Mouse (Mus musculus): ENCODE results near the gene Tbx20. TPM values are rescaled to one million over a fixed set of nuclear protein-coding genes. Genes with fewer than 3 reads are reported as not detected.

The Tbx20 gene
- polyA plus RNA-seq, 1 experiment from 2014 or later = 0.84 TPM

DNA sequence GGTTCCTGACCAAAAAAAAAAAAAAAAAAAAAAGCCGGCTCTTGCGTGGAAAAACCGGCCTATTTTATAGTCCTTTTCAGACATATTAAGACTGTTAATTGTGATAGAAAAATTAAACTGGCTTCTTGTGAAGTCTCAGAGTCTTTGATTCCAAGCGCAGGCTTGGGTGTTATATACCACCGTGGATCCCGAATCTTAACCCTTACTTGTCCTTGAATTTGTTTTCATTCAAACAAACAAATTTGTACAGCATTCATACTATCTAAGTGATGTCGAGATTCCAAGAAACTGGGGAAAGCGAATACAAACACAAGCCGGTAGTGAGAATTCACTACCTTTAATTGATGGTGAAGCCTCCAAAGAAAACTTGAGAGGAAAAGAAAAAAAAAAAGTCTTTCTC lies 932 bp downstream of the Tbx20 start:
- no peak overlapping the region for H3K9ac ChIP-seq (replicated peaks; ENCODE audit: low read length)
- no peak overlapping the region for H3K27ac ChIP-seq (replicated peaks; ENCODE audit: low read depth, low read length)
- peaks cover 7% of the 10 kb centered on the region for H3K4me1 ChIP-seq (ENCODE audit: control insufficient read depth, insufficient read depth, low read length)
- H3K9me3 ChIP-seq (replicated peaks; ENCODE audit: control insufficient read depth, low read length) = no peaks in the 10 kb centered on the region
- no peak overlapping the region for H3K4me3 ChIP-seq (ENCODE audit: low read depth, low read length)
- no peaks in the 10 kb centered on the region for H3K36me3 ChIP-seq (replicated peaks; ENCODE audit: control insufficient read depth, insufficient read depth, low read depth, low read length)
- no peak overlapping the region for H3K4me2 ChIP-seq (ENCODE audit: low read depth, low read length)
- DNase-seq (ENCODE audit: low spot score) (peak; percentile 13), ATAC-seq (replicated peaks; ENCODE audit: insufficient number of reproducible peaks, low FRiP score, low TSS enrichment, low read depth) (no peak)
- WGBS = under 1% methylated on average over 9 of the region's 9 CpGs
- peaks cover 54% of the 10 kb centered on the region for H3K27me3 ChIP-seq (ENCODE audit: control insufficient read depth, insufficient read depth, low read length)

DNA sequence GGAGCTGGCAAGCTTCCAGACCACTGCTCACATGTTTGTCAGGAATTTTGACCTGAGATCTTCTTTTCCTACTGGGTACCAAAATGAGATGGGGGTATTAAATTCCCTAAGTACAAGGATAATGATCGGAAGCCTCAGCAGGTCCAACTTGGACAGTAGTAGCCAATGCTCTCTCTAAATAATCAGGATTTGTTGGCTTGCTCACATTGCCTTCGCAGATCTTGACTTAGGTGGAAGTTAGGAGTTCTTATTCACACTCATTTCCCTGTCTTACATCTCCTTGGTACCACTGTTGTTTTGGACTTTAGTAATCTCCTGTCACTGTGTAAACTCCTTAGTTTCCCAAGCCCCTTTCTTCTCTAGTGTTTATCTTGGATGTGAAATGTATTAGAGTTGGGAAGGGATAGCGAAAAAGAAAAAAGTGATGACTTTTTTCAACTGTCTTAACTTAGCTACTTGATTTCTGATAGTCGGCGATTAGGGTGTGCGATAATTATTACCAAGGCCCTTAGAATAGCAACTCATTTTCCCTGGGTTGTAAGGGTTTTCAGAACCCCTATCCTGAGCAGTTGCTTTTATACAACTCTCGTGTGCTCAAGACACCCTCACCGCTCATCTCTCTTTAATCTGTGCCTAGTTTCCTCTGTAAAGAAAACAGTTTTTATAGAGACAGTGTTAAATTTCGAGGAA lies 1.5 kb downstream of the Tbx20 start:
- H3K9me3 ChIP-seq (replicated peaks; ENCODE audit: control insufficient read depth, low read length) = no peaks in the 10 kb centered on the region
- no peaks in the 10 kb centered on the region for H3K36me3 ChIP-seq (replicated peaks; ENCODE audit: control insufficient read depth, insufficient read depth, low read depth, low read length)
- 3% methylated on average over 9 of the region's 9 CpGs for WGBS
- no peak for DNase-seq (ENCODE audit: low spot score)
- H3K4me2 ChIP-seq (ENCODE audit: low read depth, low read length) = no peak overlapping the region
- no peak for ATAC-seq (replicated peaks; ENCODE audit: insufficient number of reproducible peaks, low FRiP score, low TSS enrichment, low read depth)
- H3K4me1 ChIP-seq (ENCODE audit: control insufficient read depth, insufficient read depth, low read length) = peaks cover 7% of the 10 kb centered on the region
- no peak overlapping the region for H3K27ac ChIP-seq (replicated peaks; ENCODE audit: low read depth, low read length)
- H3K9ac ChIP-seq (replicated peaks; ENCODE audit: low read length) = no peak overlapping the region
- peaks cover 53% of the 10 kb centered on the region for H3K27me3 ChIP-seq (ENCODE audit: control insufficient read depth, insufficient read depth, low read length)
- no peak overlapping the region for H3K4me3 ChIP-seq (ENCODE audit: low read depth, low read length)

DNA sequence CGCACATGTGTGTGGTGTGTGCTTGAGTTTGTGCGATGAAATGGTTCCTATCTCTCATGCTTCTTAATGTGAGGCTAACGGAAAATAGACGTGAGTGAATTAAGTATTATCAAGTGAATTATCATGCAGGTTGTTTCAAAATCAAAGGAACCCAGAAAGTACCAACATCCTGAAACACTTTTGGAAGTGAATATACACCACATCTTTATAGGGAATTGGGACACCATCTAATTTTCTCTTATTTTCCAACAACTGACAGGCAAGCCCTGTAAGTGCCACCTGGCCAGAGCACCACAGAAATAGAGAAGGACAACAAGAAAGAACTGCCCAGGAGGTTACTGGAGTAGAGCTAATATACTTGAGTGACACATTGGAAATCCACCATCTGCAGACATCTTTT lies 2.4 kb downstream of the Tbx20 start:
- Histone ChIP-seq H3K27me3 (ENCODE audit: control insufficient read depth, insufficient read depth, low read length) (peaks cover 50% of the 10 kb centered on the region), H3K4me2 (ENCODE audit: low read depth, low read length) (no peak overlapping the region), H3K9ac (replicated peaks; ENCODE audit: low read length) (no peak overlapping the region), H3K9me3 (replicated peaks; ENCODE audit: control insufficient read depth, low read length) (no peaks in the 10 kb centered on the region), H3K36me3 (replicated peaks; ENCODE audit: control insufficient read depth, insufficient read depth, low read depth, low read length) (no peaks in the 10 kb centered on the region), H3K4me1 (ENCODE audit: control insufficient read depth, insufficient read depth, low read length) (peaks cover 7% of the 10 kb centered on the region), H3K27ac (replicated peaks; ENCODE audit: low read depth, low read length) (no peak overlapping the region), H3K4me3 (ENCODE audit: low read depth, low read length) (no peak overlapping the region)
- WGBS = 12% methylated on average over 4 of the region's 4 CpGs
- DNase-seq (ENCODE audit: low spot score) (no peak), ATAC-seq (replicated peaks; ENCODE audit: insufficient number of reproducible peaks, low FRiP score, low TSS enrichment, low read depth) (no peak)

DNA sequence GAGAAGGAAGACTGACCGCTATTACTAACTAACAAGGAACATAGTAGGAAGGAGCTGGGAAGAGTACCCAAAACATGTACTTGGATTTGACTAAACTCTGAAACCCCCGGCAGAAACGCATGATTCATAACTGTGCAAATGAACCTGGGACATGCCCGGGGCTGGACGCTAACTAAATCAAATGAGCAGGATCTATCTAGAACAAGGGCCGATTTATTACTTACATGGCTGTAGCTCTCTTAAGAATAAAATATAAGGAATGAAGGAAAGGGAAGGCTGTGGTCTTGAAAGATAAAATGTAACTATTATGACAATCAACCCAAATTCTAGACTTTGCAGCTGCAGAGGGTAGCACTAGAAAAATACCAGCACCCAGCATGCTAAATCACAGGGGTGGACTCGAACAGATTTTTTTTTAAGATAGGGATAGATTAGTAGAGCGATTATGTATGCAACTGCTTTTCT lies 3.1 kb downstream of the Tbx20 start:
- H3K9ac ChIP-seq (replicated peaks; ENCODE audit: low read length) = no peak overlapping the region
- H3K27ac ChIP-seq (replicated peaks; ENCODE audit: low read depth, low read length) = no peak overlapping the region
- peaks cover 7% of the 10 kb centered on the region for H3K4me1 ChIP-seq (ENCODE audit: control insufficient read depth, insufficient read depth, low read length)
- peaks cover 44% of the 10 kb centered on the region for H3K27me3 ChIP-seq (ENCODE audit: control insufficient read depth, insufficient read depth, low read length)
- WGBS = 4% methylated on average over 8 of the region's 8 CpGs
- no peak for ATAC-seq (replicated peaks; ENCODE audit: insufficient number of reproducible peaks, low FRiP score, low TSS enrichment, low read depth)
- DNase-seq (ENCODE audit: low spot score) = no peak
- no peaks in the 10 kb centered on the region for H3K36me3 ChIP-seq (replicated peaks; ENCODE audit: control insufficient read depth, insufficient read depth, low read depth, low read length)
- no peak overlapping the region for H3K4me3 ChIP-seq (ENCODE audit: low read depth, low read length)
- H3K4me2 ChIP-seq (ENCODE audit: low read depth, low read length) = no peak overlapping the region; the same call in none of the 2 replicates
- H3K9me3 ChIP-seq (replicated peaks; ENCODE audit: control insufficient read depth, low read length) = no peaks in the 10 kb centered on the region

DNA sequence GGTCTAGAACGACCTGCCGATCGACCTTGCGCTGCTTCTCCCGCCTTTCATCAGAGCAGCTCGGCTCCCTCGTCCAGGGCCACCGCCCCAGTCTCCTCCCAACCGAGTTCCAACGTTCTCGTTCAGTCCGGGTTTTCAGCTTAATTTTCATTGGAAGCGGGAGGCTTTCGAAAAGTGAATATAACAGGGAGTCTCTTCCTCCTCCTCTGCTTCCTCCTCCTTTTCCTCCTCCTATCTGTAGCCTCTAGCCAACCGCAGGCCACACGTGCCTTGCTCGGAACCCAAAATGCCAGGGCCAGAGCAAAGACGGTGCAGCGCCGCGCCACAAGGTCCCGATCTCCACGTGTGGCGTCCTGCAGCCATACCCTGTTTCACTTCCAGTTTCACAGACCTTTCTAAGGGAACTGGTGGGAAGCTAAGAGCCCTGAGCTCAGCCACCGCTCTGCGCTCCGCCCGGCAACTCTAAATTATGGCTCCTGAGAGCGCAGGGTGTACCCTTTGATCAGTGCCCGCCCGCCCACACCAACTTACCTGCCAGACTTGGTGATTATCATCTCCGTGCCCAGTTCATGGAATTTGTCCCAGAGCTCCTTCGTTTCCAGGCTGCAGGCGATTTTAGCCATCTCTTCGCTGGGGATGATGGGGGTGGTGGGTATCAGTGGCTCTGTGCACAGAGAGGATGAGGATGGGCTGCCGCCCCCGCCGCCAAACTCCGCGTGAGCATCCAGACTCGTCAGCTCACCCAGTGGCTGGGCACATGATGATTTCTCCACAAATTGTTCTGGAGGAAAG lies 3.8 kb downstream of the Tbx20 start:
- DNase-seq (ENCODE audit: low spot score) = no peak
- WGBS = under 1% methylated on average over 41 of the region's 41 CpGs
- H3K27me3 ChIP-seq (ENCODE audit: control insufficient read depth, insufficient read depth, low read length) = peaks cover 43% of the 10 kb centered on the region
- no peaks in the 10 kb centered on the region for H3K9me3 ChIP-seq (replicated peaks; ENCODE audit: control insufficient read depth, low read length)
- H3K4me3 ChIP-seq (ENCODE audit: low read depth, low read length) = peak overlapping the region; percentile 21; the same call in 1 of the 2 replicates
- no peaks in the 10 kb centered on the region for H3K36me3 ChIP-seq (replicated peaks; ENCODE audit: control insufficient read depth, insufficient read depth, low read depth, low read length)
- H3K4me1 ChIP-seq (ENCODE audit: control insufficient read depth, insufficient read depth, low read length) = peaks cover 7% of the 10 kb centered on the region
- H3K27ac ChIP-seq (replicated peaks; ENCODE audit: low read depth, low read length) = no peak overlapping the region
- no peak for ATAC-seq (replicated peaks; ENCODE audit: insufficient number of reproducible peaks, low FRiP score, low TSS enrichment, low read depth)
- no peak overlapping the region for H3K9ac ChIP-seq (replicated peaks; ENCODE audit: low read length)
- peak overlapping the region; percentile 30 for H3K4me2 ChIP-seq (ENCODE audit: low read depth, low read length)

DNA sequence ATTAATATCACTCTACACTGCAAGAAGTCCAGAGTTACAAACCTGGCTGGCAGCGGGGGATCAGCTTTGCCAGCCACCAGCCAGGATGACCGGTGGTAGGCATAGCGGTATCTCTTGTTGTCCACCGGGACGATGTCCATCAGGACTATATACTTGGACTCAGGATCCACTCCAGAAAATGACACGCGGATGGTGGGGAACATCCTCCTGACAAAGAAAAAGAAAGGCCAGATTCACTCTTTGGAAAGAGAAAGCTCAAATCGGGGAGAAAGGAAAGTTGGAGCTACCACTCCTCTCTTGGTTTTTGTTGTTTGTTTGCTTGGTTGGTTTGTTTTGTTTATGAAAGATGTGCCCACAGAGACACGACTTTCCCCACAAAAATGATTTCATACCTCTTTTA lies 4.5 kb downstream of the Tbx20 start:
- ATAC-seq (replicated peaks; ENCODE audit: insufficient number of reproducible peaks, low FRiP score, low TSS enrichment, low read depth) (no peak), DNase-seq (ENCODE audit: low spot score) (no peak)
- Histone ChIP-seq H3K27me3 (ENCODE audit: control insufficient read depth, insufficient read depth, low read length) (peaks cover 38% of the 10 kb centered on the region), H3K9ac (replicated peaks; ENCODE audit: low read length) (no peak overlapping the region), H3K36me3 (replicated peaks; ENCODE audit: control insufficient read depth, insufficient read depth, low read depth, low read length) (no peaks in the 10 kb centered on the region), H3K27ac (replicated peaks; ENCODE audit: low read depth, low read length) (no peak overlapping the region), H3K4me3 (ENCODE audit: low read depth, low read length) (no peak overlapping the region), H3K4me1 (ENCODE audit: control insufficient read depth, insufficient read depth, low read length) (peaks cover 7% of the 10 kb centered on the region), H3K4me2 (ENCODE audit: low read depth, low read length) (no peak overlapping the region), H3K9me3 (replicated peaks; ENCODE audit: control insufficient read depth, low read length) (no peaks in the 10 kb centered on the region)
- WGBS = 4% methylated on average over 9 of the region's 9 CpGs

DNA sequence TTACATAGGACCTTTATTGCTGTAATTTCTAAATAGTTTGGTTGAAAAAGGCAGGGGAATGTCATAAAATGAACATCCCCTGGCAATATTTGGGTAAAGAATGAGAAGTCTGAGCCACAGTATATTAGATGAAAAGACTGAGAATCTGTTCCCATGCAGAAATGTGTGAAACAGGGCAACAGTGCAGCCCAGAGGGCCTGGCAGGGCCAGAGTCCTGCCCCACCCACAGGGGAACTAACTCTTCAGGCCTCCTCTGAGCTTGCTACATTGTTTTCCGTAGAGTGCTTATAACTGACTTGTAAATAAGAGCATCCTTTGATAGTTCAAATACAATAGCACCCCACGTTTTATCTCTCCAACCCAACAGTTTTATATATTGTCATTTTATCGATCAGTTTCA lies 7.0 kb downstream of the Tbx20 start:
- no peaks in the 10 kb centered on the region for H3K9me3 ChIP-seq (replicated peaks; ENCODE audit: control insufficient read depth, low read length)
- no peak overlapping the region for H3K9ac ChIP-seq (replicated peaks; ENCODE audit: low read length)
- H3K4me1 ChIP-seq (ENCODE audit: control insufficient read depth, insufficient read depth, low read length) = peaks cover 4% of the 10 kb centered on the region
- H3K4me3 ChIP-seq (ENCODE audit: low read depth, low read length) = no peak overlapping the region
- 43% methylated on average over 3 of the region's 3 CpGs for WGBS
- no peak for ATAC-seq (replicated peaks; ENCODE audit: insufficient number of reproducible peaks, low FRiP score, low TSS enrichment, low read depth)
- no peak overlapping the region for H3K27ac ChIP-seq (replicated peaks; ENCODE audit: low read depth, low read length)
- DNase-seq (ENCODE audit: low spot score) = no peak
- peaks cover 22% of the 10 kb centered on the region for H3K27me3 ChIP-seq (ENCODE audit: control insufficient read depth, insufficient read depth, low read length)
- H3K4me2 ChIP-seq (ENCODE audit: low read depth, low read length) = no peak overlapping the region
- no peaks in the 10 kb centered on the region for H3K36me3 ChIP-seq (replicated peaks; ENCODE audit: control insufficient read depth, insufficient read depth, low read depth, low read length)

DNA sequence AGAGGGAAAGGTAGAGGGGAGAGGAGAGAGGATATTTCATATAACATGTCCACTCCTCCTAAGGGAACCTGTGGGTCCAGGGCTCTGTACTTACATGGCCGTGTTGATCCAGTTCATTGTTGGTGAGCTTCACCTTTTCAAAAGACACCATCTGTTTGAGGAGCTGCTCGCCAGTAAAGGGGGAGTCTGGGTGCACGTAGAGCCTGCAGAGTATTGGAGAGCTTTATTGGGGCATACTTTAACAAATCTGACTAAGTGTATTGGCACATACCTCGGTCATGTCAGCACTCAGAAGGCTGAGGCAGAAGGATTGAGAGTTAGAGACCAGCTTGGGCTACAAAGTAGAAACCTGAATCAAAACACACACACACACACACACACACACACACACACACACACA lies 8.5 kb downstream of the Tbx20 start:
- Histone ChIP-seq H3K4me2 (ENCODE audit: low read depth, low read length) (no peak overlapping the region), H3K4me3 (ENCODE audit: low read depth, low read length) (no peak overlapping the region), H3K9ac (replicated peaks; ENCODE audit: low read length) (no peak overlapping the region), H3K27me3 (ENCODE audit: control insufficient read depth, insufficient read depth, low read length) (peaks cover 16% of the 10 kb centered on the region), H3K36me3 (replicated peaks; ENCODE audit: control insufficient read depth, insufficient read depth, low read depth, low read length) (no peaks in the 10 kb centered on the region), H3K4me1 (ENCODE audit: control insufficient read depth, insufficient read depth, low read length) (peaks cover 4% of the 10 kb centered on the region), H3K9me3 (replicated peaks; ENCODE audit: control insufficient read depth, low read length) (no peaks in the 10 kb centered on the region), H3K27ac (replicated peaks; ENCODE audit: low read depth, low read length) (no peak overlapping the region)
- 64% methylated on average over 4 of the region's 4 CpGs for WGBS
- DNase-seq (ENCODE audit: low spot score) (no peak), ATAC-seq (replicated peaks; ENCODE audit: insufficient number of reproducible peaks, low FRiP score, low TSS enrichment, low read depth) (no peak)

Data from embryonic facial prominence, embryonic 11.5 days (tissue).